Mouse (Mus musculus) thymus, postnatal 10 days (tissue): ENCODE measurements around the gene Zmiz2.
"Not testable (repeated sequence)": the region's sequence is repeated elsewhere in the genome, so short reads cannot be mapped to it uniquely, and the experiment has no call there.

Experiments used
- DNase-seq, 2 experiments: peaks; one replicate each; pipeline ENCODE4 v3.0.0; 2021; ENCODE audit warnings: low spot score in 2 of 2

Gene Zmiz2

DNA sequence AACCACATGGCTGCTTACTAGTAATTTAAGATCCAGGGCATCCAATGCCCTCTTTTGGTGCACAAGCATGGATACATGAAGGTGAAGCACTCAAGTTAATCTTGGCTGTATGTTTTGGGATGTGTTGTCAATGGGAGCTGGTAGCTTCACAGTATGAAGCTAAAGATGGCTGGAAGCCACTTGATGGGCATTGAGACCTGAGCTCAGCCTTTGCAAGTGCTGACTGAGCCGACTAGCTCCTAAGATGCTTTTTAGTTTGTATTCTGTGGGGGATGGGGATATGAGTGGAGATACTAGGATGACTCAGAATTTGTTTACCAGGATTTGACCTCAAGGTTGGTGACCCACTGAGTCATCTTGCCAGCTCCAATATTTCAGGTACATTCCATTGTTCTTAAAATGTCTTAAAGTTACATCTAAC lies 31.4 kb downstream of the Zmiz2 start:
- no peak for DNase-seq

DNA sequence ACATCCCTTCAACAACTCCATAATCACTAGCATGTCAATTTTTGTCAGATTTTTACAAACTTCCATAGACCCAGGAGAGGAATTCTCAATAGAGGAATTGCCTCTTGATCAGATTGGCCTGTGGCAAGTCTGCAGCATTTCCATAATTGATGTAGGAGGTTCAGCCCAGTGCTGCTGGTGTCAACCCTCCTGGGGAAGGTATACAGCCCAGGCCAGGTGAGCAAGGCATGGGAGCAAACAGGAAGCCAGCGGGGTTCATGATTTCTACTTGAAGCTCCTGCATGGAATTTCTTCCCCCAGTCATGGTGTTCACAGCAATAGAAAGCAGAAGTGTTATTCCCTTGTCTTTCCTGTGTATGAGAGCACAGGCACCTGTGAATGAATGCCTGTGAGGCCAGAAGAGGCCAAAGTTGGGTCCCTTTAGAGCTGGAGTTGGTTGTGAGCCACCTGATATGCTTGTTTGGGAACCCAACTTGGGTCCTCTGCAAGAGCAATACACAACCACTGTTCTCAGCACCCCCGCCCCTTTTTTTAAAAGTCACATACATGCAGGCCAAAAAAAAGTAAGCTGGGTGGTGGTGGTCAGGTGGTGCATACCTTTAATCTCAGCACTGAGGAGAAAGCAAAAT lies 32.0 kb downstream of the Zmiz2 start:
- no peak for DNase-seq

DNA sequence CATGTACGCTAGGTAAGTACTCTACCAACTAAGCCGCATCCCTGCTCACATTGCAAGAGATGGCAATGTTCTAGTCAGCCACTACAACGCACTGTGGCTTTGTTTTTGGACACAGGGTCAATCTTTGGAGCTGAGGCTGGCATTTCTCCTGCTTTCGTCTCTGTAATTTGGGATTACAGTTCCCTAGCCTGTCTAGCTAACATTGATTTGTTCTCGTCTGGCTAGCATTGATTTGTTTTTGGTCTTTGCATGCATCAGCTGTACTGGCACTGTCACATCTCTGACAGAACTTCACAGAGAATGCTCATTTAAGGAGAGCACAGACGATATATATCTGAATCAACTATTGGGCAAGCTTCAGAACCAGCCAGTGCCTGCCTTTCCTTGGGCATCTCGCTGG lies 41.3 kb downstream of the Zmiz2 start:
- DNase-seq, result no peak

DNA sequence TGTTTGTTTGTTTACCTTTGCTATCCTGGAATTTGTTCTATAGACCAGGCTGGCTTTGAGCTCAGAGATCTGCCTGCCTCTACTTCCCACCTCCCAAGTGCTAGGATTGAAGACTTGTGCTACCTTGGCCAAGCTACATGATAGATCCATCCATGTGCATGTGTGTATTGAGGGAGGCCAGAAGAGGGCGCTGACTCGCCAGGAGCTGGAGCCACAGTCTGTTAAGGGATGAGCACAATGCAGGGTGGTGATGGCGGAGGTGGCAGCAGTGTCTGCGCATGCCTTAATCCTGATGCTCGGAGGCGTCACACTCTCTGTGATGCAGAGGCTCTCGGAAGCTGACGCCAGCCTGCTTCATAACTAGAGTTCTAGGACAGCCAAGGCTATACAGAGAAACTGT lies 47.6 kb downstream of the Zmiz2 start:
- peak; percentile 30 to 74 for DNase-seq

DNA sequence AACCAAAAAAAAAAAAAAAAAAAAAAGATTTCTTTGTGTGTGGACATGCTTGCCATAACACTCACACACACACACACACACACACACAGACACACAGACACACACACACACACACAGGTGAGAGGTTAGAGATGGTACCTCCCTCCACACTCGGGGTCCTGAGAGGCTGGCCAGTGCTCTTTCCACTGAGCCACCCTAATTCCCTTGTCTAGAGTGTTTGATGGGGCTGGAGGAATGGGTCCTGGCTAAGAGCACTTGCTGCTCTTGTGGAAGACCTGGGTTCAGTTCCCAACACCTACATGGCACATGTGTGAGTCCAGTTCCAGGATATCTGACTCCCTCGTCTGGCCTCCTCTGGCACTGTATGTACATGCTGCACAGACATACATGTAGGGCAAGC lies 48.8 kb downstream of the Zmiz2 start:
- no peak for DNase-seq

DNA sequence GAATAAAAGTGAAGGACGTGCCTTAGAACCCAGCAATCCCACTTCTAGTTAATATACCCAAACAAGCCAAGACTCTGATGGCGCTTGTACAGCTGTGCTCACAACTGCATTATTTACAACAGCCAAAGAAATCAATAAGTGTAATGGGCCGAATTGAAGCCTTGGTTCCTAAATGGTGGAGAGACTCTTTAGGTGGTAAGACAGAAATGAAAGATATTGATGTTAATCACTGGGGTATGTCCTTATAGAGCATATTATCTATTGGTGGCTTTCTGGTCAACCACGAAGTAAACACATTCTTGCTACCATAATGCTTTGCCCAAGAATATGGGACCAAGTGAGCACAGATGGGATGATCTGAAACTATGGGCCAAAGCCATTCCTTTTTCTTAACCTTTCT lies 51.3 kb downstream of the Zmiz2 start:
- DNase-seq, result no peak

DNA sequence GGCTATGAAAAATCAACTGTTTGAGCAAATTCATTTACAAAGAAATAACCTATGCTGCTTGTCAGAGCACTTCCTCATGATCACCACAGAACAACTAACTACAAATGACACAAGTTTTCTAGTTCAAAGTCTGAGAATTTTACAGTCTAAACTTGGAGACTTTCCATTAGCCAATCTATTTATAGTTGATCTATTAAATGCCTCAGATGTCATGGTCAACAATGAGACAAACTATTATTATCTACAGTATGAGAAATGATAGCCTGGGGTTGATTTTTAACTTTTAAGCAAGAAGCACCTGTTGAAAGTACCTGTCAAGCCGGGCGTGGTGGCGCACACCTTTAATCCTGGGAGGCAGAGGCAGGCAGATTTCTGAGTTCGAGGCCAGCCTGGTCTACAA lies 53.7 kb downstream of the Zmiz2 start:
- DNase-seq, result no peak

DNA sequence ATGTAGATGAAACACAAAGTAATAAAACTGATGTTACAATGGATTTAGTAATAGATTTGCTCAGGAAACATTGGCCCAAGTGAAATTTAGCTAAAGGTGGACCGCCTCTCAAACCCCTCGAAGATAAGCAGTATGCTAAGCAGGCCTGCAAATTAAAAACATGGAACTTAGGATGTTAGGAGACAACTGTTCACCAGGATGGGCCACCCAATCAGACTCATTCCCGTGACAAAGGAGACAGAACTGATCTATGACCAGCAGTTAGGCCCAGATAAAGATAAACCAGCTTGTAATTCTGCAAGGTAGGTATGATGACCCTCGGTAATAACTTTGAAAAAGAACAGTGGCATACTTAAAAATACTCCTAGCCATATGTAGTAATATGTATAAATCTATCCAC lies 54.2 kb downstream of the Zmiz2 start:
- DNase-seq, result no peak

DNA sequence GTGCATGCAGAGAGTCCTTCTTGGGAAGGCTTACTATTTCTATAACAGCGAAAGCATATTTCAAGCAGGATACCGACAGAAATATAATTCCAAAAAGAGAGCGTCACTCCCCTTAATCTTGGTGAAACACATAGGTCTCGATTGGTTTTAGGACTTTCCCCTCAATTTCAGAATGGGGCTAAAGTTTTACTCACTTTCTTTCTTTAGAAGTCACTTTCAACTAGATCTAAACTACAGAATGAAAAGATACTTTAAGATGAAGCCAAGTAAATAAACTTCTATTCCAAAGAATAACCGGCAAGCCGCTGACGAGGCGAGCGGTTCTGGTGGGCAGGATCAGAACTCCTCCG lies 54.8 kb downstream of the Zmiz2 start:
- DNase-seq, result no peak

DNA sequence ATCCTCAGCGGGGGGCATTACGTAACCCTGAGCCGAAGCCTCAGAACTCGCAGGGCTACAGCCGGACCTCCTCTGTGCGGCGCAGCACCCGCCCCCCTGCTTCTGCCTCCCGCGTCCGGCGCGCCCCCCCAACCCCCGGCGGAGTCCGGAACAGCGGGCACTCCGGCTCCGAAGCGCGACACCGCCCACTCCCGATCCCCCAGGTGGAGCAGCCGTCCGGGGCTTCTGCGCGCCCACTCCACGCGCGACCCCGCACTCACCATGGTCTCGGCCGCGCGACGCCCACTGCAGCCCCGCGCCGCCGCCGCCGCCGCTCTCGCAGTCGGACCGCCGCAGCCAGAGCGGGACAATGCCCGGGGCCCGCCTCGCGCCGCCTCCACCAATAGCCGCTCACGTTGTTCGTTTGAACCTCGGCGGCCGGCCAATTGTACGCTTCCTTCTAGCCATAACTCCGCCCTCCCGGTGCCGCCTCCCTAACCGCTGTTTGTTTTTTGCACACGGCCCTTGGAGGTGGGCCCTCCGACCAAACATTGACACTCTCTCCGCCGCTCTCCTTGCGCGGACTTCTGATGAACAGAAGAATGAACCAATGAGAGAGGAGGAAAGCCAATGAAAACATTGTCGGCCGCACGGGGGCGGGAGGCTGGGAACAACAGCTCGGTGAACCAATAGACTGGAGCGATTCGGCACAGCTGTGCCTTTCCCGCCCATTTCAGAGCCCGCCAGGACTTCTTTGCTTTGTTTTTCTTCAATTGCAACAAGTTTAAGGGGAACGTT lies 55.4 kb downstream of the Zmiz2 start, which contains the start of gene H2afv:
TSS of gene H2afv (minus strand) at position 367 of the 777 bp plus-strand sequence.
- peak; percentile 98 to 99 for DNase-seq

DNA sequence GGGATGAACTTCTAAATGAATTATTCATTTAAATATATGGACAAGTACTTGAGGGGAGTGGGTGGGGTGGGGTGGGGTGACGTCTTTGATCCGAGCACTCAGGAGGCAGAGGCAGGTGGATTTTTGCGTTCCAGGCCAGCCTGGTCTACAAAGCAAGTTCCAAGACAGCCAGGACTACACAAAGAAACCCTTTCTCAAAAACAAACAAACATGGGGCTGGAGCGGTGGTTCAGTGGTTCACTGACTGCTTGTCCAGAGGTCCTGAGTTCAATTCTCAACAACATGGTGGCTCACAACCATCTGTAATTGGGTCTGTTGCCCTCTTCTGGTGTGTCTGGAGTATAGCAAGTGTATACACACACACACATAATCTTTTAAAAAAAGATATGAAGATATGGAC lies 56.6 kb downstream of the Zmiz2 start:
- DNase-seq, result no peak

DNA sequence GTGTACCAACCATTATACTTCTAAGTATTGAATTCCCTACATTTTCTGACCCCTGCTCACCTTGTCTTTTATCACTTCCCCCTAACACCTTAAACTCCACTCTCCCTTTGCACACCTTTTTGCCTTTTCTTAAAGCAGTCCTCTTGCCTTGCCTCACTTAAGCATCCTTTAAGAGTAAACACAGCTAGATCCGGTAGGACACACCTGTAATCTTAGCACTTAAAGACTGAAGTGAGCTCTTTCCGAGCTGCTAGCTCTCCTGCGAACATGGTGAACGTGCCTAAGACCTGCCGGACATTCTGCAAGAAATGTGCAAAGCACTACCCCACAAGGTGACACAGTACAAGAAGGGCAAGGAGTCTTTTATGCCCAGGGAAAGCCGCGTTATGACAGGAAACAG lies 57.1 kb downstream of the Zmiz2 start:
- no peak for DNase-seq

DNA sequence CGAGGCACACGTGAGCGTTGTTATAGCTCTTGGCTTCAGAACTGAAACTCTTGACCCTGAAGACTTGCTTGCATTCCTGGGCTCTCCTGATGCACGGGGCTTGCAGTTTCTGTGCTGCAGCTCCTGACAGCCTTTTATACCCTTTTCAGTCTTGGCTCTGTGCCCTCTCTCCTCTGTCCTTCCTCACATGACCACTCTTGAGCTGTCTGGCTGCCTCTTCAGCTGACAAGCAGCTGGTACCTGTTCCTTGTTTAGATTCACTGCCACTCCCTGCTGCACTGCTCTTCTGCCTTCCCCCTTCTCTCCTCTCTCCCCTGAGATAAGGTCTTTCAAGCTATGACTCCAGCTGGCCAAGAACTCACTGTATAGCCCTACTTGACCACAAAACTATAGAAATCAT lies 58.6 kb downstream of the Zmiz2 start:
- DNase-seq, result no peak

DNA sequence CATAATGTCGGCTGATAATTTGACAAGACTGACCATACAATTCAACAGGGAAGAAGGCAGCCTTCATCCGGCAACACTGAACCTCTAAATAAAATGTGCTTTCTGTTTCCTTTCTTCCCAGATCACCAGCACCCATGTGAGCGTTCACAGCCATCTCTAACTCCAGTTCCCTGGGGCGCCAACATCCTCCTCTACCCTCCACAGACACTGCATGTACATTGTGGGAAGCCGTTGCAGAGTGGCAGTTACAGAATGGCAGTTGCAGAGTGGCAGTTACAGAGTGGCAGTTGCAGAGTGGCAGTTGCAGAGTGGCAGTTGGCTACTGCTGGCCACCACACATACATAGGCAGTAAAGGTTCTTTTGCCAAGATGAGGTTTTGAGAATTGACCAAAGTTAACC lies 59.3 kb downstream of the Zmiz2 start:
- DNase-seq, result not testable (repeated sequence)
